Mouse (Mus musculus): ENCODE measurements at regions not wholly inside any gene's neighbourhood (a gene's known extent, or its start where the extent isn't known, plus 50 kb on each side); places are given as distances from the start of the nearest gene placed in this dataset.

GRCm38 (mm10) chr5:111880268-111880667 is 146.5 kb downstream of the Gm26897 start:
- Histone ChIP-seq H3K4me2 (replicated peaks; ENCODE audit: low read depth, low read length) (no peak overlapping the region), H3K4me1 (ENCODE audit: insufficient read depth, low read depth, low read length) (no peaks in the 10 kb centered on the region), H3K27ac (ENCODE audit: low read length) (no peak overlapping the region), H3K36me3 (ENCODE audit: insufficient read depth, low read length) (no peaks in the 10 kb centered on the region), H3K9ac (replicated peaks; ENCODE audit: low read depth) (no peak overlapping the region), H3K4me3 (ENCODE audit: low read depth, low read length) (no peak overlapping the region), H3K9me3 (ENCODE audit: low read length) (no peaks in the 10 kb centered on the region), H3K27me3 (replicated peaks; ENCODE audit: insufficient read depth, low read length) (no peaks in the 10 kb centered on the region)
- DNase-seq (ENCODE audit: low spot score) (no peak), ATAC-seq (no peak)
- 51% methylated on average over 2 of the region's 2 CpGs for WGBS
- no peak for TF ChIP-seq EP300 (IDR thresholded peaks at IDR 0.05)
- no peak for TF ChIP-seq CTCF (IDR thresholded peaks at IDR 0.05)

GRCm38 (mm10) chr5:111881517-111881916 is 147.8 kb downstream of the Gm26897 start:
- no peak overlapping the region for H3K4me3 ChIP-seq (ENCODE audit: low read depth, low read length)
- no peaks in the 10 kb centered on the region for H3K4me1 ChIP-seq (ENCODE audit: insufficient read depth, low read depth, low read length)
- no peak overlapping the region for H3K4me2 ChIP-seq (replicated peaks; ENCODE audit: low read depth, low read length)
- TF ChIP-seq CTCF (IDR thresholded peaks at IDR 0.05), result no peak
- no peak for TF ChIP-seq EP300 (IDR thresholded peaks at IDR 0.05)
- DNase-seq (ENCODE audit: low spot score) (peak; percentile 49), ATAC-seq (peak; percentile 58)
- H3K36me3 ChIP-seq (ENCODE audit: insufficient read depth, low read length), result no peaks in the 10 kb centered on the region
- no peaks in the 10 kb centered on the region for H3K27me3 ChIP-seq (replicated peaks; ENCODE audit: insufficient read depth, low read length)
- H3K9ac ChIP-seq (replicated peaks; ENCODE audit: low read depth), result no peak overlapping the region
- no peaks in the 10 kb centered on the region for H3K9me3 ChIP-seq (ENCODE audit: low read length)
- H3K27ac ChIP-seq (ENCODE audit: low read length), result 0 out of 2 replicates have a peak overlapping the region, but pooled peaks have one; percentile 14
- WGBS, result 31% methylated on average over 5 of the region's 5 CpGs

- Histone ChIP-seq H3K9me3 (ENCODE audit: low read length) (no peaks in the 10 kb centered on the region), H3K4me3 (ENCODE audit: low read depth, low read length) (no peak overlapping the region), H3K27me3 (replicated peaks; ENCODE audit: insufficient read depth, low read length) (no peaks in the 10 kb centered on the region), H3K4me2 (replicated peaks; ENCODE audit: low read depth, low read length) (no peak overlapping the region), H3K4me1 (ENCODE audit: insufficient read depth, low read depth, low read length) (peaks cover 7% of the 10 kb centered on the region; the same call in 1 of the 2 replicates), H3K36me3 (ENCODE audit: insufficient read depth, low read length) (no peaks in the 10 kb centered on the region), H3K9ac (replicated peaks; ENCODE audit: low read depth) (no peak overlapping the region), H3K27ac (ENCODE audit: low read length) (no peak overlapping the region)
- DNase-seq (ENCODE audit: low spot score) (no peak), ATAC-seq (no peak)
- 57% methylated on average over 4 of the region's 4 CpGs for WGBS
- TF ChIP-seq CTCF (IDR thresholded peaks at IDR 0.05) (no peak), EP300 (IDR thresholded peaks at IDR 0.05) (no peak)
Measured at GRCm38 (mm10) chr5:111887281-111887680, 153.6 kb downstream of the Gm26897 start.

DNA sequence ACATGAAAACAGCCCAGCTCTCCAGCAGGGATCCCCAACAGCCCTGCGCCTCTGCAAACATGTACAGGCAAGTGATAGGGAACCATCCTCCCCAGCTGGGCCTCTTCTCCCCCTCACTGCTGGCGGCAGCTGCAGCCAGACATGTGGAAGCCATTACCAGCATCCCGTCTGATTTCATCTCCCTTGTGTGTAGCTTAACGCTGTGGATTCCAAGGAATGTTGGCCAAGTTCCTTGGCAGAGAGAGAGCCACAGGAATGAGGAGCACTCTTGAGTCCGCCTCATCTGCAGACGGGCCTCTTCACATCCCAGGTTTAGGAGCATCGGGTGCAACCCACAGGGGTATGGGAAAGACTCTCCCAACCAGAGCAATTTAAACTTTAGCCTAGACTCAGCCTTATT is 157.1 kb downstream of the Gm26897 start:
- Histone ChIP-seq H3K4me1 (ENCODE audit: insufficient read depth, low read depth, low read length) (peaks cover 7% of the 10 kb centered on the region; the same call in 1 of the 2 replicates), H3K27me3 (replicated peaks; ENCODE audit: insufficient read depth, low read length) (no peaks in the 10 kb centered on the region), H3K4me3 (ENCODE audit: low read depth, low read length) (no peak overlapping the region), H3K27ac (ENCODE audit: low read length) (peak overlapping the region; percentile 38; the same call in 1 of the 2 replicates), H3K9me3 (ENCODE audit: low read length) (no peaks in the 10 kb centered on the region), H3K4me2 (replicated peaks; ENCODE audit: low read depth, low read length) (no peak overlapping the region), H3K36me3 (ENCODE audit: insufficient read depth, low read length) (no peaks in the 10 kb centered on the region), H3K9ac (replicated peaks; ENCODE audit: low read depth) (no peak overlapping the region)
- DNase-seq (ENCODE audit: low spot score) (peak; percentile 89), ATAC-seq (peak; percentile 79)
- WGBS, result 24% methylated on average over 7 of the region's 7 CpGs
- TF ChIP-seq EP300 (IDR thresholded peaks at IDR 0.05), result no peak
- peak; percentile 20 for TF ChIP-seq CTCF (IDR thresholded peaks at IDR 0.05)

DNA sequence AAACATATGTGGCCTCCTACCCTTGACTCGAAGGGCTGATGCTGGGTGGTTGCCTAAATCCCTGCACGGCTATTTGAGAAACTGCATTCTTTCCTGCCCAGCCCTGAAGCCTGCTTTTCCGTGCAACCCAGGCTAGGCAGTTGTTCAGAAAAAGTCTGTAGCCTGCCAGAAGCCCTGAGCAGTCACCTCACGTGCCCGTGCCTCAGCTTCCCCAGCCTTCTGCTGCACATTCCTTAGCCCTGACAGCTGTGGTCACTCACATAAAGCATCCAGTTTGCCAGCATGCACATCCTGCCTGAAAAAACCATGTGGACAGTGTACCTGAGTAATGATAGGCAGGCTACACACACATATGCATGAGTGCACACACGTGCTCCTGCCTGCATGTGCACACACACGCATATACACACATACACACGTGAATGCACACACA is 157.6 kb downstream of the Gm26897 start:
- Histone ChIP-seq H3K9ac (replicated peaks; ENCODE audit: low read depth) (no peak overlapping the region), H3K4me2 (replicated peaks; ENCODE audit: low read depth, low read length) (no peak overlapping the region), H3K27ac (ENCODE audit: low read length) (peak overlapping the region; percentile 38; the same call in 1 of the 2 replicates), H3K36me3 (ENCODE audit: insufficient read depth, low read length) (no peaks in the 10 kb centered on the region), H3K4me3 (ENCODE audit: low read depth, low read length) (no peak overlapping the region), H3K27me3 (replicated peaks; ENCODE audit: insufficient read depth, low read length) (no peaks in the 10 kb centered on the region), H3K9me3 (ENCODE audit: low read length) (no peaks in the 10 kb centered on the region), H3K4me1 (ENCODE audit: insufficient read depth, low read depth, low read length) (peaks cover 7% of the 10 kb centered on the region; the same call in 1 of the 2 replicates)
- 35% methylated on average over 8 of the region's 8 CpGs for WGBS
- DNase-seq (ENCODE audit: low spot score), result peak; percentile 60
- TF ChIP-seq EP300 (IDR thresholded peaks at IDR 0.05) (no peak), CTCF (IDR thresholded peaks at IDR 0.05) (no peak)
- ATAC-seq, result peak; percentile 31

- no peak overlapping the region for H3K9ac ChIP-seq (replicated peaks; ENCODE audit: low read depth)
- WGBS, result 26% methylated on average over 3 of the region's 3 CpGs
- DNase-seq (ENCODE audit: low spot score) (no peak), ATAC-seq (no peak)
- H3K27ac ChIP-seq (ENCODE audit: low read length), result no peak overlapping the region
- no peaks in the 10 kb centered on the region for H3K9me3 ChIP-seq (ENCODE audit: low read length)
- no peak for TF ChIP-seq EP300 (IDR thresholded peaks at IDR 0.05)
- TF ChIP-seq CTCF (IDR thresholded peaks at IDR 0.05), result no peak
- H3K36me3 ChIP-seq (ENCODE audit: insufficient read depth, low read length), result no peaks in the 10 kb centered on the region
- H3K27me3 ChIP-seq (replicated peaks; ENCODE audit: insufficient read depth, low read length), result no peaks in the 10 kb centered on the region
- no peak overlapping the region for H3K4me2 ChIP-seq (replicated peaks; ENCODE audit: low read depth, low read length)
- no peak overlapping the region for H3K4me3 ChIP-seq (ENCODE audit: low read depth, low read length)
- peaks cover 7% of the 10 kb centered on the region; the same call in 1 of the 2 replicates for H3K4me1 ChIP-seq (ENCODE audit: insufficient read depth, low read depth, low read length)
Measured at GRCm38 (mm10) chr5:111892956-111893355, 159.2 kb downstream of the Gm26897 start.

GRCm38 (mm10) chr5:111893905-111894311 is 160.2 kb downstream of the Gm26897 start:
- DNase-seq (ENCODE audit: low spot score) (peak; percentile 86), ATAC-seq (peak; percentile 79)
- H3K9me3 ChIP-seq (ENCODE audit: low read length), result no peaks in the 10 kb centered on the region
- peak overlapping the region; percentile 38 for H3K4me2 ChIP-seq (replicated peaks; ENCODE audit: low read depth, low read length)
- 4% methylated on average over 11 of the region's 11 CpGs for WGBS
- no peak overlapping the region for H3K27ac ChIP-seq (ENCODE audit: low read length)
- no peak for TF ChIP-seq EP300 (IDR thresholded peaks at IDR 0.05)
- no peak for TF ChIP-seq CTCF (IDR thresholded peaks at IDR 0.05)
- H3K4me1 ChIP-seq (ENCODE audit: insufficient read depth, low read depth, low read length), result peaks cover 7% of the 10 kb centered on the region; the same call in 1 of the 2 replicates
- no peaks in the 10 kb centered on the region for H3K27me3 ChIP-seq (replicated peaks; ENCODE audit: insufficient read depth, low read length)
- H3K9ac ChIP-seq (replicated peaks; ENCODE audit: low read depth), result no peak overlapping the region
- H3K36me3 ChIP-seq (ENCODE audit: insufficient read depth, low read length), result no peaks in the 10 kb centered on the region
- no peak overlapping the region for H3K4me3 ChIP-seq (ENCODE audit: low read depth, low read length)
